Mouse (Mus musculus) MEL (cell line): ENCODE results near the gene Xpo6. TPM values are rescaled to one million over a fixed set of nuclear protein-coding genes. Genes with fewer than 3 reads are reported as not detected.

Experiments
- DNase-seq: peaks from one replicate; pipeline ENCODE4 v3.0.0; 2011; ENCODE audit warnings: low read depth, low spot score
- H3K27ac ChIP-seq: 2 replicates; pipeline ENCODE4 v1.5.1; 2012; ENCODE audit warnings: low read depth, mild to moderate bottlenecking, control low read depth, low read length, moderate library complexity; ENCODE audit not compliant: control insufficient read depth
- H3K27me3 ChIP-seq, 2 experiments: fragments of 150-350 bp in 1 of 2; sonication (generic) in 1 of 2; 2 replicates each; pipeline ENCODE4 v1.6.1; 2012; ENCODE audit warnings: low read length in 2 of 2, mild to moderate bottlenecking in 2 of 2, improper control_type of control experiment in 1 of 2, moderate library complexity in 1 of 2; ENCODE audit not compliant: insufficient read depth in 2 of 2, control insufficient read depth in 1 of 2
- H3K36me3 ChIP-seq, 2 experiments: 2 replicates each; pipeline ENCODE4 v1.6.1; 2012 to 2014; ENCODE audit warnings: low read length in 2 of 2, improper control_type of control experiment in 1 of 2, inconsistent platforms in 1 of 2, mild to moderate bottlenecking in 1 of 2; ENCODE audit not compliant: insufficient read depth in 2 of 2, control insufficient read depth in 1 of 2
- H3K4me1 ChIP-seq, 2 experiments: fragments of 150-350 bp in 1 of 2; sonication (generic) in 1 of 2; 2 replicates each; pipeline ENCODE4 v1.6.1; 2012; ENCODE audit warnings: low read length in 2 of 2, improper control_type of control experiment in 1 of 2, mild to moderate bottlenecking in 1 of 2; ENCODE audit not compliant: insufficient read depth in 2 of 2, control insufficient read depth in 1 of 2
- H3K4me3 ChIP-seq, 2 experiments: fragments of 150-350 bp in 1 of 2; sonication (generic) in 1 of 2; 2 replicates each; pipeline ENCODE4 v1.5.1; 2012; ENCODE audit warnings: low read depth in 2 of 2, low read length in 2 of 2, mild to moderate bottlenecking in 2 of 2, moderate library complexity in 2 of 2, control low read depth in 1 of 2, improper control_type of control experiment in 1 of 2; ENCODE audit not compliant: control insufficient read depth in 1 of 2, insufficient read depth in 1 of 2
- H3K79me2 ChIP-seq: 2 replicates; pipeline ENCODE4 v1.6.1; 2012; ENCODE audit warnings: mild to moderate bottlenecking, low read length, moderate library complexity; ENCODE audit not compliant: control insufficient read depth, poor library complexity, insufficient read depth
- H3K9ac ChIP-seq: 2 replicates; pipeline ENCODE4 v1.6.1; 2012; ENCODE audit warnings: low read depth, mild to moderate bottlenecking, control low read depth, low read length, moderate library complexity; ENCODE audit not compliant: control insufficient read depth, poor library complexity, severe bottlenecking
- H3K9me3 ChIP-seq: fragments of 150-350 bp; sonication (generic); replicated peaks from 2 replicates; pipeline ENCODE4 v1.6.1; 2012; ENCODE audit warnings: mild to moderate bottlenecking, low read length, improper control_type of control experiment, moderate library complexity; ENCODE audit not compliant: insufficient read depth
- BHLHE40 ChIP-seq: IDR thresholded peaks from 2 replicates; pipeline ENCODE4 v1.6.1; 2012; ENCODE audit warnings: low read depth, mild to moderate bottlenecking, inconsistent platforms, low read length, improper control_type of control experiment, borderline replicate concordance
- CHD1 ChIP-seq: IDR thresholded peaks from 2 replicates; pipeline ENCODE4 v1.6.1; 2012; ENCODE audit warnings: low read depth, mild to moderate bottlenecking, inconsistent platforms, low read length, improper control_type of control experiment
- CHD2 ChIP-seq: IDR thresholded peaks from 2 replicates; pipeline ENCODE4 v1.6.1; 2011; ENCODE audit warnings: low read length, improper control_type of control experiment
- CTCF ChIP-seq, 3 experiments: IDR thresholded peaks in 2 of 3; conservative IDR thresholded peaks in 1 of 3; 2 replicates each; pipeline ENCODE4 v1.5.1; 2011 to 2012; ENCODE audit warnings: low read length in 3 of 3, low read depth in 2 of 3, mild to moderate bottlenecking in 2 of 3, improper control_type of control experiment in 1 of 3, inconsistent platforms in 1 of 3, mixed read lengths in 1 of 3, moderate library complexity in 1 of 3; ENCODE audit not compliant: control insufficient read depth in 1 of 3, insufficient read depth in 1 of 3, poor library complexity in 1 of 3, severe bottlenecking in 1 of 3
- ELF1 ChIP-seq: IDR thresholded peaks from 2 replicates; pipeline ENCODE4 v1.6.1; 2014; ENCODE audit warnings: low read depth, mild to moderate bottlenecking, inconsistent platforms, low read length, improper control_type of control experiment, moderate library complexity
- EP300 ChIP-seq, 2 experiments: IDR thresholded peaks; 2 replicates each; pipeline ENCODE4 v1.6.1; 2011; ENCODE audit warnings: improper control_type of control experiment in 2 of 2, low read length in 2 of 2, low read depth in 1 of 2, mild to moderate bottlenecking in 1 of 2
- ETS1 ChIP-seq: IDR thresholded peaks from 2 replicates; pipeline ENCODE4 v1.6.1; 2012; ENCODE audit warnings: low read depth, mild to moderate bottlenecking, inconsistent platforms, low read length, improper control_type of control experiment, moderate library complexity
- GATA1 ChIP-seq: IDR thresholded peaks from 2 replicates; pipeline ENCODE4 v1.6.1; 2011; ENCODE audit warnings: low read depth, low read length, improper control_type of control experiment
- HCFC1 ChIP-seq: IDR thresholded peaks from 2 replicates; pipeline ENCODE4 v1.6.1; 2012; ENCODE audit warnings: low read depth, mild to moderate bottlenecking, inconsistent platforms, low read length, improper control_type of control experiment, moderate library complexity
- MAFK ChIP-seq: IDR thresholded peaks from 2 replicates; pipeline ENCODE4 v1.6.1; 2011; ENCODE audit warnings: low read depth, mild to moderate bottlenecking, low read length, improper control_type of control experiment, borderline replicate concordance
- MAZ ChIP-seq: IDR thresholded peaks from 2 replicates; pipeline ENCODE4 v1.6.1; 2012; ENCODE audit warnings: low read depth, mild to moderate bottlenecking, inconsistent platforms, low read length, improper control_type of control experiment
- MEF2A ChIP-seq: IDR thresholded peaks from 2 replicates; pipeline ENCODE4 v1.6.1; 2014; ENCODE audit warnings: low read depth, mild to moderate bottlenecking, inconsistent platforms, low read length, improper control_type of control experiment; ENCODE audit not compliant: poor library complexity, insufficient replicate concordance, severe bottlenecking; ENCODE audit errors: extremely low read depth
- MXI1 ChIP-seq: IDR thresholded peaks from 2 replicates; pipeline ENCODE4 v1.6.1; 2011; ENCODE audit warnings: mild to moderate bottlenecking, low read depth, low read length, improper control_type of control experiment
- NELFE ChIP-seq: IDR thresholded peaks from 2 replicates; pipeline ENCODE4 v1.6.1; 2011; ENCODE audit warnings: low read depth, low read length, improper control_type of control experiment
- POLR2AphosphoS2 ChIP-seq: IDR thresholded peaks from 2 replicates; pipeline ENCODE4 v1.6.1; 2011; ENCODE audit warnings: low read length, improper control_type of control experiment
- POLR2AphosphoS5 ChIP-seq: IDR thresholded peaks from 2 replicates; pipeline ENCODE4 v1.6.1; 2012; ENCODE audit warnings: low read depth, borderline replicate concordance, mild to moderate bottlenecking, inconsistent platforms, low read length, moderate library complexity, mixed read lengths
- SIN3A ChIP-seq: IDR thresholded peaks from 2 replicates; pipeline ENCODE4 v1.6.1; 2012; ENCODE audit warnings: low read length, improper control_type of control experiment, inconsistent platforms
- TAL1 ChIP-seq: IDR thresholded peaks from 2 replicates; pipeline ENCODE4 v1.6.1; 2012; ENCODE audit warnings: mild to moderate bottlenecking, inconsistent platforms, low read length, moderate library complexity, mixed read lengths
- UBTF ChIP-seq: IDR thresholded peaks from 2 replicates; pipeline ENCODE4 v1.6.1; 2012; ENCODE audit warnings: low read depth, mild to moderate bottlenecking, inconsistent platforms, low read length, improper control_type of control experiment, moderate library complexity, borderline replicate concordance; ENCODE audit not compliant: insufficient read depth
- USF2 ChIP-seq, 2 experiments: IDR thresholded peaks; 2 replicates each; pipeline ENCODE4 v1.6.1; 2011 to 2012; ENCODE audit warnings: improper control_type of control experiment in 2 of 2, low read length in 2 of 2, borderline replicate concordance in 1 of 2, inconsistent platforms in 1 of 2, low read depth in 1 of 2, mild to moderate bottlenecking in 1 of 2; ENCODE audit not compliant: insufficient read depth in 1 of 2
- ZC3H11A ChIP-seq: IDR thresholded peaks from 2 replicates; pipeline ENCODE4 v1.6.1; 2012; ENCODE audit warnings: low read depth, mild to moderate bottlenecking, inconsistent platforms, low read length, improper control_type of control experiment
- ZKSCAN1 ChIP-seq: IDR thresholded peaks from 2 replicates; pipeline ENCODE4 v1.6.1; 2012; ENCODE audit warnings: low read depth, mild to moderate bottlenecking, inconsistent platforms, low read length, improper control_type of control experiment, moderate library complexity
- ZMIZ1 ChIP-seq: IDR thresholded peaks from 2 replicates; pipeline ENCODE4 v1.6.1; 2012; ENCODE audit warnings: low read depth, mild to moderate bottlenecking, inconsistent platforms, low read length, improper control_type of control experiment, moderate library complexity
- ZNF384 ChIP-seq: IDR thresholded peaks from 2 replicates; pipeline ENCODE4 v1.6.1; 2012; ENCODE audit warnings: low read depth, mild to moderate bottlenecking, inconsistent platforms, low read length, improper control_type of control experiment
- polyA plus RNA-seq, 2 experiments: library from polyadenylated mRNA; stranded (reverse) in 1 of 2; unstranded in 1 of 2; fragments of >175 nt in 1 of 2; fragments of >200 nt in 1 of 2; gene quantifications; 2 replicates each; pipeline versions ENCODE4 v1.2.1 to v1.2.4; 2012; ENCODE audit warnings: low replicate concordance in 2 of 2, low read depth in 1 of 2; ENCODE audit not compliant: insufficient read length in 2 of 2, insufficient read depth in 1 of 2, missing spikeins in 1 of 2
- total RNA-seq: library from RNA; depleted of rRNA; stranded (reverse); fragments of 300-350 nt; gene quantifications from 2 replicates; pipeline ENCODE4 v1.2.3, GENCODE M21; 2012

Gene Xpo6
- total and polyA plus RNA-seq, 3 experiments: 89.3 to 365 (median 197) TPM

DNA sequence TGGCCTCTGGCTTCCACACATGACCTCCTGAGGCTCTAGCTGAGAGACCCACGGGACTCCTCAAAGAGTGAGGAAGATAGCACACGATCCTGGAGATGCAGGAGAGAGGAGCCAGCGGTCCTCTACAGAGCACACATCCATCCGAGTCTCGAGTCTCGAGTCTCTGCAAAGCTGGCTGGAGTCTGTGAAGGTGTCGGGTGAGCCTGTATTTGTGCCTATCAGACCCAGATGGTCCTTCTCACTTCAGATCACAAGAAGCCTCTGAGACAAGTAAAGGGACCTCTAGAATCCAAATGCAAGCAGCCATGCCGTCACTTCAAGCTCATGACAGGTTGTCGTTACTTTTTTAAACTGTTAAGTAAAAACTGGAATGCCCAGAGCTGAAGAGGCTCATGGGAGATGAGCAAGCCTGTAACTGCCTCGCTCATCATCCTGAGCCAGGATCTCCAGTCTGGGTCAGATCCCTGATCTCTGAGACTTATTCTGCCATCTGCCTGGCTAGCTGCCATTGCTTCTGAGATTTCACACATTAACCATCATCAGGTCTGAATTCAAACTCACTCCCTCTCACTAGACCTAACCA is 142.9 kb downstream of the Xpo6 start:
- Histone ChIP-seq H3K4me1 (peaks cover 0 to 4% of the 10 kb centered on the region in 2 experiments; a peak in 1 of 4 replicates), H3K27me3 (peaks cover 0 to 1% of the 10 kb centered on the region in 2 experiments; a peak in 2 of 4 replicates), H3K9ac (no peak overlapping the region), H3K9me3 (no peaks in the 10 kb centered on the region)
- DNase-seq: no peak
- no peak for TF ChIP-seq NELFE
- TF ChIP-seq SIN3A: no peak
- no peak for TF ChIP-seq CHD2
- no peak for TF ChIP-seq CTCF (IDR thresholded peaks at IDR 0.05 in 2 of 3, conservative IDR thresholded peaks at IDR 0.05 in 1 of 3; ENCODE audit: control insufficient read depth in 1 of 3, insufficient read depth in 1 of 3, low read depth in 2 of 3, low read length in 3 of 3, poor library complexity in 1 of 3, severe bottlenecking in 1 of 3)
- TF ChIP-seq CHD1: no peak
- TF ChIP-seq ELF1: no peak
- no peak for TF ChIP-seq ETS1
- no peak for TF ChIP-seq TAL1
- no peak for TF ChIP-seq USF2 (IDR thresholded peaks at IDR 0.05; ENCODE audit: borderline replicate concordance in 1 of 2, insufficient read depth in 1 of 2, low read depth in 1 of 2, low read length in 2 of 2)
- no peak for TF ChIP-seq MXI1
- no peak for TF ChIP-seq HCFC1
- no peak for TF ChIP-seq GATA1
- no peak for TF ChIP-seq POLR2AphosphoS2
- TF ChIP-seq, all 39 proteins: peak for 0
- H3K36me3 ChIP-seq: no peaks in the 10 kb centered on the region
- no peaks in the 10 kb centered on the region for H3K79me2 ChIP-seq
- no peak overlapping the region for H3K27ac ChIP-seq
- no peak overlapping the region for H3K4me3 ChIP-seq

GRCm38 (mm10) chr7:126054574-126054973 is 145.7 kb downstream of the Xpo6 start:
- no peak overlapping the region for H3K4me3 ChIP-seq
- no peaks in the 10 kb centered on the region for H3K36me3 ChIP-seq
- peaks cover 0 to 1% of the 10 kb centered on the region in 2 experiments; a peak in 2 of 4 replicates for H3K27me3 ChIP-seq
- peaks cover 0 to 4% of the 10 kb centered on the region in 2 experiments; a peak in 1 of 4 replicates for H3K4me1 ChIP-seq
- H3K27ac ChIP-seq: no peak overlapping the region
- no peak overlapping the region for H3K9ac ChIP-seq
- TF ChIP-seq ZC3H11A (no peak), USF2 (IDR thresholded peaks at IDR 0.05; ENCODE audit: borderline replicate concordance in 1 of 2, insufficient read depth in 1 of 2, low read depth in 1 of 2, low read length in 2 of 2) (no peak), MXI1 (no peak), POLR2AphosphoS5 (no peak), MAFK (no peak), CTCF (IDR thresholded peaks at IDR 0.05 in 2 of 3, conservative IDR thresholded peaks at IDR 0.05 in 1 of 3; ENCODE audit: control insufficient read depth in 1 of 3, insufficient read depth in 1 of 3, low read depth in 2 of 3, low read length in 3 of 3, poor library complexity in 1 of 3, severe bottlenecking in 1 of 3) (no peak), UBTF (no peak), ZKSCAN1 (no peak), POLR2AphosphoS2 (no peak), BHLHE40 (no peak), ZMIZ1 (no peak), MAZ (no peak), ZNF384 (no peak), NELFE (no peak), EP300 (IDR thresholded peaks at IDR 0.05; ENCODE audit: low read depth in 1 of 2, low read length in 2 of 2) (no peak), MEF2A (no peak)
- TF ChIP-seq, all 39 proteins: peak for 0
- DNase-seq: peak; percentile 64
- no peaks in the 10 kb centered on the region for H3K9me3 ChIP-seq
- H3K79me2 ChIP-seq: no peaks in the 10 kb centered on the region
